26 mouse cellular contexts compared by ENCODE assay signal in genomic region chr2:153060216-153060615, GRCm38 (mm10). TPM values are rescaled to one million over a fixed set of nuclear protein-coding genes. Genes with fewer than 3 reads are reported as not detected.
DNase-seq lines count a peak whose midpoint lies in the region; ATAC-seq and TF ChIP-seq lines count a peak whose summit lies in the region.
"Had no signal": no experiment of that assay in that cellular context is flagged by ENCODE, and none has a peak within 500 bp of the region (broad histone marks: within the 10 kb centered on the region; RNA-seq: fewer than 3 reads in every experiment).

No protein-coding gene starts in this region.

- 72% methylated on average over 7 of the region's 7 CpGs for WGBS in lung, embryonic 14.5 days
- WGBS in lung, adult 2 months: 64% methylated on average over 7 of the region's 7 CpGs
- WGBS in midbrain, embryonic 16.5 days: 86% methylated on average over 7 of the region's 7 CpGs

- no peak for ATAC-seq in lung, embryonic 14.5 days (ENCODE audit: insufficient read depth)
- ATAC-seq in midbrain, embryonic 16.5 days: no peak
- ATAC-seq: activated CD4-positive, CD25-positive, alpha-beta regulatory T cell, adult 4 months; forebrain, embryonic 13.5 days; forebrain, embryonic 16.5 days had no signal

- H3K9ac ChIP-seq in lung, embryonic 14.5 days: no peak overlapping the region
- no peak overlapping the region for H3K9ac ChIP-seq in midbrain, embryonic 16.5 days (ENCODE audit: low read depth, low read length)
- H3K9ac ChIP-seq: forebrain, embryonic 13.5 days; heart, embryonic 13.5 days; hindbrain, embryonic 12.5 days; hindbrain, embryonic 15.5 days had no signal

- DNase-seq in lung, embryonic 14.5 days: peak; percentile 45
- DNase-seq in lung, adult 2 months: no peak
- DNase-seq in lung, postnatal 36 days: peak; percentile 30
- DNase-seq in lung, postnatal 4 days: no peak
- DNase-seq in brain, embryonic 14.5 days (ENCODE audit: low read depth): peak; percentile 15
- DNase-seq: adrenal gland, adult 8-10 months; adrenal gland, postnatal 25 days; B cell, adult 2 months; cerebellum, adult 9-10 months; cerebellum, postnatal 14 days; gastrocnemius, postnatal 10 days; gastrocnemius, postnatal 36 days; heart, adult 2 months; heart, postnatal 14 days; heart, postnatal 4 days had no signal

- TF ChIP-seq CTCF in lung, embryonic 14.5 days (IDR thresholded peaks at IDR 0.05; ENCODE audit: low read depth): no peak
- no peak for TF ChIP-seq CTCF in lung, adult 2 months (IDR thresholded peaks at IDR 0.05; ENCODE audit: insufficient read depth, low read length)
- TF ChIP-seq CTCF in E14TG2a.4 (conservative IDR thresholded peaks at IDR 0.05; ENCODE audit: low read length): no peak
- TF ChIP-seq CTCF in brain, embryonic 14.5 days (IDR thresholded peaks at IDR 0.05; ENCODE audit: borderline replicate concordance, extremely low read depth, insufficient read depth, insufficient read length): no peak

- no peaks in the 10 kb centered on the region for H3K9me3 ChIP-seq in lung, embryonic 14.5 days (ENCODE audit: low read depth, low read length)
- H3K9me3 ChIP-seq in E14TG2a.4 (ENCODE audit: low read length): no peaks in the 10 kb centered on the region
- H3K9me3 ChIP-seq in midbrain, embryonic 16.5 days (replicated peaks; ENCODE audit: control insufficient read depth, low read length, poor library complexity, severe bottlenecking): no peaks in the 10 kb centered on the region
- H3K9me3 ChIP-seq: forebrain, embryonic 10.5 days; forebrain, embryonic 13.5 days; heart, embryonic 10.5 days; heart, embryonic 13.5 days; hindbrain, embryonic 12.5 days; hindbrain, embryonic 15.5 days had no signal

- H3K4me2 ChIP-seq in lung, embryonic 14.5 days: no peak overlapping the region
- H3K4me2 ChIP-seq in midbrain, embryonic 16.5 days (ENCODE audit: low read length): no peak overlapping the region
- H3K4me2 ChIP-seq: forebrain, embryonic 13.5 days; heart, embryonic 13.5 days; hindbrain, embryonic 12.5 days; hindbrain, embryonic 15.5 days had no signal

- no peak overlapping the region for H3K4me3 ChIP-seq in lung, embryonic 14.5 days (ENCODE audit: low read depth, low read length)
- no peak overlapping the region for H3K4me3 ChIP-seq in lung, adult 2 months (replicated peaks; ENCODE audit: extremely low read depth, low read depth, low read length)
- peak overlapping the region; percentile 56 for H3K4me3 ChIP-seq in E14TG2a.4 (replicated peaks; ENCODE audit: low read length)
- no peak overlapping the region for H3K4me3 ChIP-seq in midbrain, embryonic 16.5 days (ENCODE audit: low read depth, low read length)
- H3K4me3 ChIP-seq: forebrain, embryonic 10.5 days; forebrain, embryonic 13.5 days; heart, adult 2 months; heart, embryonic 10.5 days; heart, embryonic 13.5 days; hindbrain, embryonic 12.5 days; hindbrain, embryonic 15.5 days had no signal

- no peaks in the 10 kb centered on the region for H3K27me3 ChIP-seq in lung, embryonic 14.5 days (ENCODE audit: insufficient read depth, low read length)
- peaks cover 41% of the 10 kb centered on the region for H3K27me3 ChIP-seq in E14TG2a.4 (ENCODE audit: insufficient read depth, low read length)
- H3K27me3 ChIP-seq in midbrain, embryonic 16.5 days (ENCODE audit: control insufficient read depth, insufficient read depth, low read depth, low read length): no peaks in the 10 kb centered on the region
- H3K27me3 ChIP-seq: forebrain, embryonic 13.5 days; hindbrain, embryonic 12.5 days; hindbrain, embryonic 15.5 days had no signal

- H3K36me3 ChIP-seq in lung, embryonic 14.5 days (ENCODE audit: insufficient read depth): no peaks in the 10 kb centered on the region
- no peaks in the 10 kb centered on the region for H3K36me3 ChIP-seq in E14TG2a.4 (ENCODE audit: insufficient read depth, low read length)
- H3K36me3 ChIP-seq in midbrain, embryonic 16.5 days (ENCODE audit: control insufficient read depth, insufficient read depth, low read length): 0 out of 2 replicates have a peak, but pooled peaks cover 6% of the 10 kb centered on the region
- H3K36me3 ChIP-seq: forebrain, embryonic 10.5 days; heart, embryonic 10.5 days; heart, embryonic 13.5 days; hindbrain, embryonic 15.5 days had no signal

- H3K27ac ChIP-seq in lung, embryonic 14.5 days (ENCODE audit: low read depth): no peak overlapping the region
- no peak overlapping the region for H3K27ac ChIP-seq in midbrain, embryonic 16.5 days (ENCODE audit: low read length)
- H3K27ac ChIP-seq: forebrain, embryonic 10.5 days; forebrain, embryonic 13.5 days; heart, adult 2 months; heart, embryonic 10.5 days; heart, embryonic 13.5 days; hindbrain, embryonic 12.5 days; hindbrain, embryonic 15.5 days had no signal

- no peak for TF ChIP-seq POLR2A in lung, adult 2 months (IDR thresholded peaks at IDR 0.05; ENCODE audit: borderline replicate concordance, extremely low read depth, low read depth, low read length)
- no peak for TF ChIP-seq POLR2A in brain, embryonic 14.5 days (IDR thresholded peaks at IDR 0.05; ENCODE audit: borderline replicate concordance, extremely low read depth, insufficient read depth, insufficient read length, poor library complexity, severe bottlenecking)

- no peaks in the 10 kb centered on the region for H3K4me1 ChIP-seq in lung, embryonic 14.5 days (ENCODE audit: insufficient read depth)
- H3K4me1 ChIP-seq in lung, adult 2 months (ENCODE audit: control insufficient read depth, insufficient read depth, low read length): peaks cover 4% of the 10 kb centered on the region; the same call in 1 of the 2 replicates
- H3K4me1 ChIP-seq in E14TG2a.4 (replicated peaks; ENCODE audit: low read depth, low read length): peaks cover 32% of the 10 kb centered on the region
- H3K4me1 ChIP-seq in midbrain, embryonic 16.5 days (ENCODE audit: control insufficient read depth, insufficient read depth, low read length): peaks cover 4% of the 10 kb centered on the region; the same call in 1 of the 2 replicates
- H3K4me1 ChIP-seq: hindbrain, embryonic 12.5 days had no signal

RNA-seq across cellular contexts. Expression of gene Ccm2l, which starts 5.5 kb away (rescaled TPM):
- 5.7 and 6.0 TPM in 2 replicates for polyA plus RNA-seq in lung, embryonic 14.5 days (2014; fragmentation: Nextera tagmentation; extraction: Ambion mirVana)
- 164 and 177 TPM in 2 replicates for polyA plus RNA-seq in lung, adult 2 months (2012; rRNA removed)
- polyA plus RNA-seq in brain, embryonic 14.5 days (2012; rRNA removed): 8.3 and 8.8 TPM in 2 replicates
- polyA plus RNA-seq in midbrain, embryonic 16.5 days (2015; fragmentation: Nextera tagmentation; extraction: Ambion mirVana): 1.0 and 1.2 TPM in 2 replicates
- polyA plus RNA-seq: activated CD4-positive, CD25-positive, alpha-beta regulatory T cell, adult 4 months had no signal

RNA-seq across cellular contexts. Expression of gene Xkr7, which starts 28.6 kb away (rescaled TPM):
- not detected in 2 replicates for polyA plus RNA-seq in lung, embryonic 14.5 days (2014; fragmentation: Nextera tagmentation; extraction: Ambion mirVana)
- polyA plus RNA-seq in lung, adult 2 months (2012; rRNA removed): 0.03 TPM in 1 of 2 replicates, not detected in the other
- polyA plus RNA-seq in brain, embryonic 14.5 days (2012; rRNA removed): 12.0 and 18.3 TPM in 2 replicates
- 1.6 and 1.9 TPM in 2 replicates for polyA plus RNA-seq in midbrain, embryonic 16.5 days (2015; fragmentation: Nextera tagmentation; extraction: Ambion mirVana)
- polyA plus RNA-seq: activated CD4-positive, CD25-positive, alpha-beta regulatory T cell, adult 4 months; heart, embryonic 10.5 days; heart, embryonic 13.5 days; heart, embryonic 16.5 days had no signal

RNA-seq across cellular contexts. Expression of gene Pdrg1, which starts 45.0 kb away (rescaled TPM):
- 54.5 and 56.8 TPM in 2 replicates for polyA plus RNA-seq in lung, embryonic 14.5 days (2014; fragmentation: Nextera tagmentation; extraction: Ambion mirVana)
- polyA plus RNA-seq in lung, adult 2 months (2012; rRNA removed): 39.9 and 61.9 TPM in 2 replicates
- polyA plus RNA-seq in brain, embryonic 14.5 days (2012; rRNA removed): 121 and 131 TPM in 2 replicates
- polyA plus RNA-seq in midbrain, embryonic 16.5 days (2015; fragmentation: Nextera tagmentation; extraction: Ambion mirVana): 236 and 259 TPM in 2 replicates

RNA-seq across cellular contexts. Expression of gene Hck, which starts 48.1 kb away (rescaled TPM):
- 2.6 and 3.7 TPM in 2 replicates for polyA plus RNA-seq in lung, embryonic 14.5 days (2014; fragmentation: Nextera tagmentation; extraction: Ambion mirVana)
- polyA plus RNA-seq in lung, adult 2 months (2012; rRNA removed): 45.0 and 52.8 TPM in 2 replicates
- 1.6 and 2.3 TPM in 2 replicates for polyA plus RNA-seq in brain, embryonic 14.5 days (2012; rRNA removed)
- polyA plus RNA-seq in midbrain, embryonic 16.5 days (2015; fragmentation: Nextera tagmentation; extraction: Ambion mirVana): 3.4 and 4.9 TPM in 2 replicates

Comparison
In these comparisons a context has a peak if more than half of its experiments do, and no peak if none do; other contexts are left out.
1. DNase-seq: peak in lung, embryonic 14.5 days (single experiment), lung, postnatal 36 days (single experiment) and brain, embryonic 14.5 days (single experiment); none in lung, adult 2 months (single experiment) and lung, postnatal 4 days (0 of 2).
2. RNA of gene Ccm2l, which starts 5.5 kb away (polyA plus RNA-seq): 164 to 177 TPM in lung, adult 2 months; 8.3 to 8.8 TPM in brain, embryonic 14.5 days, 5.7 to 6.0 TPM in lung, embryonic 14.5 days and 1.0 to 1.2 TPM in midbrain, embryonic 16.5 days; every median in the first group is over 10 times any median in the second.